Mouse (Mus musculus): ENCODE measurements around the gene Dnmt3a.

Dnmt3a gene

GRCm38 (mm10) chr12:3805852-3806251 is at the start of gene Dnmt3a:
TSS of gene Dnmt3a (plus strand) at chr12:3806007.
- DNase-seq (ENCODE audit: low read depth): no peak

GRCm38 (mm10) chr12:3756216-3756615 is 49.6 kb upstream of the Dnmt3a start:
- DNase-seq (ENCODE audit: low read depth): no peak

- DNase-seq (ENCODE audit: low read depth): no peak
Observed at GRCm38 (mm10) chr12:3758127-3758526, 47.7 kb upstream of the Dnmt3a start.

- DNase-seq (ENCODE audit: low read depth): peak; percentile 50
Observed at GRCm38 (mm10) chr12:3759419-3759818, 46.4 kb upstream of the Dnmt3a start.

GRCm38 (mm10) chr12:3760876-3761590 is 44.8 kb upstream of the Dnmt3a start:
- DNase-seq (ENCODE audit: low read depth): no peak

- DNase-seq (ENCODE audit: low read depth): no peak
Observed at GRCm38 (mm10) chr12:3761591-3762295, 44.1 kb upstream of the Dnmt3a start.

GRCm38 (mm10) chr12:3764191-3764804 is 41.5 kb upstream of the Dnmt3a start:
- DNase-seq (ENCODE audit: low read depth): no peak

- no peak for DNase-seq (ENCODE audit: low read depth)
Observed at GRCm38 (mm10) chr12:3767360-3767759, 38.4 kb upstream of the Dnmt3a start.

- no peak for DNase-seq (ENCODE audit: low read depth)
Observed at GRCm38 (mm10) chr12:3768391-3768790, 37.4 kb upstream of the Dnmt3a start.

GRCm38 (mm10) chr12:3770546-3770945 is 35.3 kb upstream of the Dnmt3a start:
- no peak for DNase-seq (ENCODE audit: low read depth)

GRCm38 (mm10) chr12:3771080-3771479 is 34.7 kb upstream of the Dnmt3a start:
- no peak for DNase-seq (ENCODE audit: low read depth)

GRCm38 (mm10) chr12:3773643-3774042 is 32.2 kb upstream of the Dnmt3a start:
- no peak for DNase-seq (ENCODE audit: low read depth)

- DNase-seq (ENCODE audit: low read depth): no peak
Observed at GRCm38 (mm10) chr12:3776015-3776414, 29.8 kb upstream of the Dnmt3a start.

- DNase-seq (ENCODE audit: low read depth): no peak
Observed at GRCm38 (mm10) chr12:3777682-3778081, 28.1 kb upstream of the Dnmt3a start.

GRCm38 (mm10) chr12:3778286-3778685 is 27.5 kb upstream of the Dnmt3a start:
- DNase-seq (ENCODE audit: low read depth): no peak

- DNase-seq (ENCODE audit: low read depth): no peak
Observed at GRCm38 (mm10) chr12:3779639-3780038, 26.2 kb upstream of the Dnmt3a start.

GRCm38 (mm10) chr12:3780405-3780891 is 25.4 kb upstream of the Dnmt3a start:
- DNase-seq (ENCODE audit: low read depth): no peak

GRCm38 (mm10) chr12:3780931-3781471 is 24.8 kb upstream of the Dnmt3a start:
- no peak for DNase-seq (ENCODE audit: low read depth)

- DNase-seq (ENCODE audit: low read depth): peak; percentile 71
Observed at GRCm38 (mm10) chr12:3781482-3781881, 24.3 kb upstream of the Dnmt3a start.

- DNase-seq (ENCODE audit: low read depth): no peak
Observed at GRCm38 (mm10) chr12:3783196-3783825, 22.5 kb upstream of the Dnmt3a start.

- no peak for DNase-seq (ENCODE audit: low read depth)
Observed at GRCm38 (mm10) chr12:3784258-3784657, 21.5 kb upstream of the Dnmt3a start.

GRCm38 (mm10) chr12:3784729-3785128 is 21.1 kb upstream of the Dnmt3a start:
- DNase-seq (ENCODE audit: low read depth): no peak

All from c-Kit-positive CD71-negative TER-119-negative erythroid progenitor cells, embryonic 14.5 days (primary cell).